Mouse (Mus musculus) spleen, adult 2 months (tissue): ENCODE data around the gene Ostc. TPM values are rescaled to one million over a fixed set of nuclear protein-coding genes. Genes with fewer than 3 reads are reported as not detected.

Experiments
- DNase-seq, 2 experiments: peaks; one replicate each; pipeline versions ENCODE4 v3.0.0 to v3.0.0-alpha.2; 2012 to 2021; ENCODE audit warnings: low spot score in 2 of 2, low read depth in 1 of 2
- H3K27ac ChIP-seq: fragments of 200-500 bp; 2 replicates; pipeline ENCODE4 v1.5.1; 2012; ENCODE audit warnings: low read length, inconsistent platforms; ENCODE audit not compliant: insufficient read depth
- H3K27me3 ChIP-seq: fragments of 200-500 bp; 2 replicates; pipeline ENCODE4 v1.6.1; 2012; ENCODE audit warnings: mild to moderate bottlenecking, moderate library complexity, low read length, inconsistent platforms; ENCODE audit not compliant: control insufficient read depth, insufficient read depth
- H3K36me3 ChIP-seq: fragments of 200-500 bp; 2 replicates; pipeline ENCODE4 v1.6.1; 2012; ENCODE audit warnings: mild to moderate bottlenecking, low read length, inconsistent platforms; ENCODE audit not compliant: control insufficient read depth, insufficient read depth
- H3K4me1 ChIP-seq: fragments of 200-500 bp; 2 replicates; pipeline ENCODE4 v1.6.1; 2011; ENCODE audit warnings: inconsistent platforms; ENCODE audit not compliant: control insufficient read depth, insufficient read depth, insufficient read length
- H3K4me3 ChIP-seq: fragments of 200-500 bp; 2 replicates; pipeline ENCODE4 v1.5.1; 2011; ENCODE audit warnings: mild to moderate bottlenecking, inconsistent platforms; ENCODE audit not compliant: insufficient read depth, insufficient read length; ENCODE audit errors: extremely low read depth
- CTCF ChIP-seq: fragments of 200-500 bp; IDR thresholded peaks from 2 replicates; pipeline ENCODE4 v1.5.1; 2011; ENCODE audit warnings: mild to moderate bottlenecking, inconsistent platforms; ENCODE audit not compliant: insufficient read depth, insufficient read length, insufficient replicate concordance; ENCODE audit errors: extremely low read depth
- POLR2A ChIP-seq: fragments of 200-500 bp; IDR thresholded peaks from 2 replicates; pipeline ENCODE4 v1.6.1; 2011; ENCODE audit warnings: low read depth, low read length, inconsistent platforms
- WGBS: fragments of 180-500 bp; shearing (Covaris S2); methylation state at CpG from one replicate; pipeline ENCODE4 v1.1.7; 2018; 5-methylcytosine and 5-hydroxymethylcytosine counted together
- polyA plus RNA-seq: library from polyadenylated mRNA; depleted of rRNA; stranded (reverse); fragments of >200 nt; gene quantifications from 2 replicates; pipeline ENCODE4 v1.2.3, GENCODE M21; 2012; rRNA removed

Gene Ostc
- 22.3 and 22.7 TPM in 2 replicates for polyA plus RNA-seq

DNA sequence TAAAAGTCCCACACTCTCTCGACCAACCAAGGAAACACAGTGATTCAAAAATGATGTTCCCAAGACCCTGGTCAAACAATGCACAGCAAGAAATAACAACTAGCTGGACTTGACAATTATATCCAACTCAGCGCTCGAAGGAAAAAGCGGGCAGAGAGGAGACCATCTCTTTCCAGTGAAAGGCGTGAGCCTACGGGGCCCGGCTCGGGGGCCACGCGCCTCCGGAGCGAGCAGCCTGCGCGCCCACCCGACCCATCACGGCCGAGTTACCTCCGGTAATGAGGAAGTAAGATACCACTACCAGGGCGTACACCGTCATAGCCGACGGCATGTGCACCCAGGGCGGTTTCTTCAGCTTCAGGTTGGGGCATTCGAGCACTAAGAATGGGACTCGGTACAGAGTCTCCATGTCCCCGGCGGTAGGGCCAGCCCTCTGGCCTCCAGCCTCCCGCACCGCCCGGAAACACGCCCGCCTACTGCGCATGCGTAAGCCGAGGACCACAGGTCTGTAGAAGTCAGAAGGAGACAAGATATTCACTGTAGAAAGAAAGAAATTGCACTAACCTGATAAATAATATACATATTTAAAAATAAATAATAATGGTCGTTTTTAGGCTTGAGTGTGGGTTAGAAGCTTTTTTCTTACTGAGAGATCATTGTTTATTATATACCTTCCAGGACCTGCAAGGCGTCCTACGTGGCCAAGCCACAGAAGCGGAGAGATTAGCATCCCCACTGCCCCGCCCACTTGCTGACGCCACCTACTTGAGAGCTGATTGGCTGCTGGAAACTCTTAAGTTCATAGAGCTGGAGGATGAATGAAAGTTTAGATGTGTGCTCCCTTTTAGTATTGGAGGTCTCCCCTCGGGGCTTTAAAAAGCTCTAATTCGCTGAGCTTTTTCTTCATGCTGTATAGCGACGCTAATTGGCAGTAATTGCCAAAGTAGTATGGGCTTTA, at the start of gene Ostc:
Ostc (minus strand) TSS at position 478 of the 958 bp plus-strand sequence.
- Histone ChIP-seq H3K4me1 (no peaks in the 10 kb centered on the region; the same call in 1 of the 2 replicates), H3K36me3 (no peaks in the 10 kb centered on the region), H3K27me3 (no peaks in the 10 kb centered on the region), H3K4me3 (peak within 1 kb of the TSS; percentile 99), H3K27ac (peak within 1 kb of the TSS; percentile 94)
- DNase-seq: peak; percentile 95 to 97
- TF ChIP-seq CTCF (no peak), POLR2A (peak; percentile 88)
- WGBS: under 1% methylated on average over 45 of the region's 45 CpGs

DNA sequence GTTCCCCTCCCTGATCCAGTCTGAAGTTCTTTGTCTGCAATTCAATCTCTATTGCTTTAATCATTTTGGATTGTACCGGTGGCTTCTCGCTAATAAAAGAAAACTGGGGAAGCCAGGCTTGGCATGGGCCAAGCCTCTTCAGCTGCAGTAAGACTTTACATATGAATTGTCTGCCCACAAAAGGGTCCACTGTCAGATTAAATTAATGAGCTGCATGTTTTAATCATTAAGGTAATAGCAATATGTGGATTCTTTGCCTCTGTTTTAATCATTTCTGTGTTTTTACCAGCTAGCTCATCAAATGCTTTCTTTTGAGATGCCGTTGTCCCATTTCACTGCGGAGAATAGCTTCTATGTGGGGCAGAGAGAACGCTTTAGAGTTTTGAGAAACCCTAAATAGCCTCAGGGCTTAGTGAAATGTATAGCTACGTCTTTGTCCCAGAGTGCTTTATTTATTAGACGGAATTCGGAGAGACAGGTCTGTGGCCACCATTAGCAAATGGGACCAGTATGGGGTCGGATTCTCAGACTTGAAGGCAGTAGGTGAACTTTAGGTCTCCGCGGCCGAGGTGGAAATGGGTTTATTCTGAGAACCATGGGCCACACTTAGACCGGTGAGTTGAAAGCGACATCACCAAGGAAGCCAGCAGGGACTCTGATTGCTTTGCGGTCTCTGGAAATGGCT, 49.1 kb upstream of the Ostc start:
- WGBS: 92% methylated on average over 15 of the region's 15 CpGs
- no peaks in the 10 kb centered on the region for H3K4me1 ChIP-seq
- no peaks in the 10 kb centered on the region for H3K27me3 ChIP-seq
- H3K36me3 ChIP-seq: no peaks in the 10 kb centered on the region
- TF ChIP-seq CTCF: no peak
- no peak for TF ChIP-seq POLR2A
- DNase-seq: no peak
- H3K27ac ChIP-seq: no peak overlapping the region
- H3K4me3 ChIP-seq: no peak overlapping the region

DNA sequence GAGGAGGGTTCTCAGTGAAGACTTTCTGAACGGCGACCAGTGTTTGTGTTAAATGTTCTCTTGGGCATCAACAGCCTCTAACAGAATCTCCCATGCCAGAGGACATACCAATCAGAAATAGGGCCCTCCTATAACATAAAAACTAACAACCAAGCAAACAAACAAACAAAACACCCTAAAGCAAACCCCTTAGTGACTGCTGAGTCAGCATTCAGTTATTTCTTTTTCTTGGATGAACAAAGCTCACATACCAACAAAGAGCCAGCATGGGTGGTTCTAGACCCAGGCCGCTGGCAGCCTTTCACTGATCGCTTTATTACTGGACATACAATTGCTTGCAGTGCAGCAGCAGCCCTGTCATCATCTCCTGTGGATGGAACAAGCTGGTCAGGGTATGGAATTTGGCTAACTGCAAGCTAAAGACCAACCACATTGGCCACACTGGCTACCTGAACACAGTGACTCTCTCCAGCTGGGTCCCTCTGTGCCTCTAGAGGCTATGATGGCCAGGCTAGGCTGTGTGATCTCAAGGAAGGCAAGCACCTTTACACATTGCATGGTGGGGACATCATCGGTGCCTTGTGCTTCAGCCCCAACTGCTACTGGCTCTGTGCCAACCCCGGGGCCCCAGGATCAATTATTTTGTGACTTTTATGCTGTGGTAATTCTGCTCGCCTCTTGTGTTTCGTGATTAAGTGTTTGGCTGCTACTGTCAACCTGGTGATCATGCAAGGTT, 48.0 kb upstream of the Ostc start:
- WGBS: 87% methylated on average over 8 of the region's 8 CpGs
- H3K4me3 ChIP-seq: no peak overlapping the region
- H3K27ac ChIP-seq: no peak overlapping the region
- no peaks in the 10 kb centered on the region for H3K27me3 ChIP-seq
- DNase-seq: no peak
- TF ChIP-seq CTCF: no peak
- no peak for TF ChIP-seq POLR2A
- no peaks in the 10 kb centered on the region for H3K4me1 ChIP-seq
- H3K36me3 ChIP-seq: no peaks in the 10 kb centered on the region

DNA sequence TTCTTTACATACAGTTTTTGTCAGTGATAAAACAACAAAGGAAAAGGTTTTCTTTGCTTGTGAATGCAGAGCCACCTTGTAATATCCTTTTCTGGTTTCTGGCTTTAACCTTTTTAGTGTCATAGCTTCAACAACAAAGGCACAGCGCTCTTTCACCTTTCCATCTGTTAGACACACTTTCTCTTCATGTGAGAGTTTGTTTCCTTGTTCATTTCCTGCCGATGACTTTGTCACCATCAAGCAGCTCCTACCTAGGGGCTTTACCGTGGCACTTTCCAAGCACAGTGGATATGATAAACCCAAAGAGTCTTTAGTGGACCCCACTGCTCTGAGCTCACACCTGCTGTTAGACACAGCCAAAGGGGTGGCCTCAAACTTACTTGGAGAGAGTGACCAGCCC, 40.0 kb upstream of the Ostc start:
- Histone ChIP-seq H3K27ac (no peak overlapping the region), H3K4me3 (no peak overlapping the region), H3K36me3 (no peaks in the 10 kb centered on the region), H3K4me1 (no peaks in the 10 kb centered on the region), H3K27me3 (no peaks in the 10 kb centered on the region)
- DNase-seq: no peak
- WGBS: 68% methylated on average over 3 of the region's 3 CpGs
- TF ChIP-seq POLR2A: no peak
- no peak for TF ChIP-seq CTCF

DNA sequence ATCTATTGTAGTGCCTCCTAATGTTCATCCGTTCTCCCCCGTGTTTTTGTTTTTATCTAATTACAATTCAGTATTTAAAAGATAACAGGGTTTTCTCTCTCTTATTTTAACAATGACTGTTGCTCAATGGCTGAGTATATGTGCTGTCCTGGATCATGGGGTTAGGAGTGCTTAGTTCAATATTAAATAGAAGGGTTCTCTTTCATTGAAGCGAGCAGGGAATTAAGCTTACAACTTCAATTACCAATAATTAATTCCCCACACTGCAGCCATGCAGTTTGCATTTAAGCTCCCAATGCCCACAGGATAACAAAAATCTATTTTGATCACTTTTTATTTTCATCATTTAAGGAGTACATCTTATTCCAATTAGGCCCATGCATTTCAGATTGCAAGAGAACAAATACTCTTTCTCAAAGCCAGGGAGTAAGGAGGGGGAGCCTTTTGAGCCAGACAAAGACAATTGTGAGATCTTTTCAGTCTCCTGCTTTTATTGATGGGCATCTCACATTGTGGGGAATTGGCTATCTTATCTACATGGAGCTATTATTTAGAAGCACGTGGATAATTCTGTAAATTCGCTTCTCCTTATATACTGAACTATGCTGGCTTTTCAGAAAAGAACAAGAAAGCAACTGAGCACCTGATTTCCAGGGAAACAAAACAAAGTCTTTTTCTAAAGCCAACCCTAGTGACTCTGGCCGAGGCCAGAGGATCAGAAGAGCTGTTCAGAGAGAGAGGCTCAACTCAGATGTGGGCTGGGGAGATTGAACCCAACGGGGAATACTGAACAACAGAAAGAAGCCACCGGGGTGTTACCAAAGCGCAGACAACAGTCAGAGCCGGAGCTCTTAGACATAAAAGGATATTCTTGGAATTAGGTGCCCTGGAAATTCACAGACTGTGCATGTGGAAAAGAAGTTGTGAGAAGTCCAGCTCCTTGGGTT, 37.7 kb upstream of the Ostc start:
- DNase-seq: no peak
- 90% methylated on average over 10 of the region's 10 CpGs for WGBS
- no peak overlapping the region for H3K4me3 ChIP-seq
- H3K36me3 ChIP-seq: no peaks in the 10 kb centered on the region
- H3K27me3 ChIP-seq: no peaks in the 10 kb centered on the region
- TF ChIP-seq CTCF: no peak
- no peak for TF ChIP-seq POLR2A
- H3K27ac ChIP-seq: no peak overlapping the region
- H3K4me1 ChIP-seq: no peaks in the 10 kb centered on the region
